Mouse (Mus musculus) liver, adult 2 months (tissue): ENCODE data around the gene Chn2.

Experiments used
- CTCF ChIP-seq: fragments of 200-500 bp; IDR thresholded peaks from 2 replicates; pipeline ENCODE4 v1.5.1; 2011; ENCODE audit warnings: low read depth, low read length, control low read depth
- POLR2A ChIP-seq: fragments of 200-500 bp; IDR thresholded peaks from 2 replicates; pipeline ENCODE4 v1.6.1; 2011; ENCODE audit warnings: low read length, control low read depth; ENCODE audit not compliant: insufficient read depth; ENCODE audit errors: extremely low read depth

DNA sequence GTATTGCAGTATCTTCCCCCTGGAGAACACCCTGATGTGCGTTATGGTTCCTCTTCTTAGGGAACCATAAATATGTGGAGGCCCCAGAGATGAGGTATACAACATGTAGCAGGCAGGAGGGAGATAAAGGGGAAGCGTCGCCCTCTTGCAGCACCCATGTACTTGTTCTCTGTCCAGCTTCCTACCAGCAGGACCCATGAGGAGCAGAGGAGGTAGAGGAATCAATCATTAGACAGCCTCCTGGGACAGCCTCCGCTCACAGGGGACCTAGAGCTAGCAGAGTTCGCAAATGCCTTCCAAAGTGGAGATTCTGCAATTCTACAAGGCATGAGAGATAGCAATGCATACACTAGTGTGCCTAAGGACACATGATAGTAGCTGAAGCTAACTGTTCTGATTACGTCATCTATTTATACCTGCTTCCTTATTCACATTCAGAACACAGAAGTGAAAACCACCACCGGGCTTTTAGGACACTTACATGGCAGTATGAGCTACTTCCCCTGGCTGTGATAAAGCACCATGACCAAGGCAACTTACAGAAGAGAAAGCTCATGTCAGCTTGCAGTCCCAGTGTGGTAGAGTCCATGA is 77.7 kb downstream of the Chn2 start:
- TF ChIP-seq CTCF = no peak
- no peak for TF ChIP-seq POLR2A
